Mouse (Mus musculus) thymus, postnatal 4 days (tissue): ENCODE results near the gene Csrp1.

Source experiments
- DNase-seq: peaks from one replicate; pipeline ENCODE4 v3.0.0; 2021

Csrp1 gene

DNA sequence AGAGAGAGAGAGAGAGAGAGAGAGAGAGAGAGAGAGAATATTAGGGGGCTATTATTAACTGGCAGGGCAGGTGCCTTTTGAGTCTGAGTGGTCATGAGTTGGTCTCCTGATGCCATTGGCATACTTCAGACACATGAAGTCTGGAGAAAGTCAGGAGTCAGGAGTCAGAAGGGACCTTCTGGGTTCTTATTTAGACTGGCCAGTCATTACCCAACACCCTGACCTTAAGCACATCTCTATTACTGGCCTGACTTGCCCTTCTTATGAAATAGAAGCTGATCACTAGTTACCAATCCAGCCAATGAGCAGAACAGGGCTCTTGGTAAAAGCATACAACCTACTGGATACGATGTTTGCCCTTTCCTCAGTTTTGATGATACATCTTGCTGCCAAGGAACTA, 57.2 kb downstream of the Csrp1 start:
- DNase-seq: no peak

DNA sequence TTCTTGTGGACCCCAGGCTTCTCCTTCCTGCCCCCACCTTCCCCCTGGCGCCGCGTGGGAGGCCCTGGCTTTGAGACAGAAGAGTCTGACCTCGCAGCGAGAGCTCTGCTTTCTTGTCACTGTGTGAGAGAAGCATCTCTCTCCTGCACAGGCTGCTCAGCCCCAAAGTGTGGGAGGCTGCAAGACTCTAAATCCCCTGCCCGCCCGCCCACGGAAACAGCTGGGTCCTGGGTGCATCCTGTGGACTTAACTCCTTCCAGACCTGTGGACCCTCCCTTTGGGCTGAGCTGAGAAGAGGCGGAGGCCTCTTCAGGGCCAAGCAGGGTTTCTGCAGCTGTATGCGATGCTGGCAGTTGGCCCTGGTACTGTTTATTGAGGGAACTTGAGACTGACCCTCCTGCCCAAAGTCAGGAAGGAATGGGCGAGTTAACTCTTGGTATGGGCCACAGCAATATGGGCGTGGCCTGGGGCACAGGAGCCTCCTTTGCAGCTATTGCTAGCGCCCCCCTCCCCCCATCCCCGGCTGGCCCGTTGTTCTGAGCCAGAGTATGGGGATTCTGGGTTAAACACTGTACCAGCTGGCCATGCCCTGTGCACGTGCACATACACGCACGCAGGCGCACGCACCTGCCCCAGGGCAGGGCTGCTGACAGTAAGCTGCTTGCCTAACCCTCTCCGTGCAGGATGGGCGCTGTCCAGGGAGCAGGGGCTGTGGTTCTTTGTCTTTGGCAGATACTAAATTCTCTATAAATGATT, 59.1 kb downstream of the Csrp1 start, which contains the start of gene Tnni1:
Gene Tnni1, plus strand, starts transcription at position 655 of the 756 bp plus-strand sequence.
- peak; percentile 67 for DNase-seq

GRCm38 (mm10) chr1:135780649-135781048, 60.8 kb downstream of the Csrp1 start:
- DNase-seq: no peak

DNA sequence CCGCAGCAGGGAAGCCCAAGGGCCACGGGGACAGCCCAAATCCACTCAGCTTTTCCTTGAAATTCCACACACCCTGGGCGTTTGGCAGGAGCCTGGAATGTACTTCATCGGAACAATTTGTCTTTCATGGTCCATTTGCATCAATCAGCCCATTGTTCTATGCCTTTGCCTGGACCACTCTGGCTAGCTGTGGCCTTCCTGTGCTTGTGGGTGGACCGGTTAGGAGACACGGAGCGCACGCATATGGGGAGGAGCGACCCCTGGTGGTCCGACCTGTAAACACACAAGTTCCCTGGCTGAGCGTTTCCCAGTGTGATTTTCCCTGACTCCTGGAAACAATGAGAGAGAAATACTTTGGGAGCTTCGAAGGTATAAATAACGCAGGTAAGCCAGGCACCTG, 61.4 kb downstream of the Csrp1 start:
- DNase-seq: peak; percentile 80

- DNase-seq: no peak
Measured at GRCm38 (mm10) chr1:135782816-135783215, 63.0 kb downstream of the Csrp1 start.

DNA sequence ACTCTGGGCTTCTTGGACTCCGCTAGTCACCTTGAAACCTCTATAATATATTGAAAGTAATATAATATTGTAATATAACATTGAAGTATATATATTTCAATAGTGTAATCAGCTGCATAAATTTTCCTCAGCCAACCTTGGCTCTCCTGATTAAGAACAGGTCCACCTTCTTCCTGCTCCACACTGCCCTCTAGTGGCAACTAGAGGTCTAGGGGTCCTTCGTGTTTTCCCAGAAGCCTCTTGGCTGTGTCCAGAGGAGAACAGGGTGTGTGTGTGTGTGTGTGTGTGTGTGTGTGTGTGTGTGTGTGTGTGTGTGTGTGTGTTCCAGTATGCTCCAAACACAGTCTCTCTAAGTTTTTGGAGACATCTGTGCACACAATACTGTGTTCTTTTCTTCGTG, 67.9 kb downstream of the Csrp1 start:
- DNase-seq: peak; percentile 87

GRCm38 (mm10) chr1:135788708-135789107, 68.8 kb downstream of the Csrp1 start:
- peak; percentile 78 for DNase-seq

DNA sequence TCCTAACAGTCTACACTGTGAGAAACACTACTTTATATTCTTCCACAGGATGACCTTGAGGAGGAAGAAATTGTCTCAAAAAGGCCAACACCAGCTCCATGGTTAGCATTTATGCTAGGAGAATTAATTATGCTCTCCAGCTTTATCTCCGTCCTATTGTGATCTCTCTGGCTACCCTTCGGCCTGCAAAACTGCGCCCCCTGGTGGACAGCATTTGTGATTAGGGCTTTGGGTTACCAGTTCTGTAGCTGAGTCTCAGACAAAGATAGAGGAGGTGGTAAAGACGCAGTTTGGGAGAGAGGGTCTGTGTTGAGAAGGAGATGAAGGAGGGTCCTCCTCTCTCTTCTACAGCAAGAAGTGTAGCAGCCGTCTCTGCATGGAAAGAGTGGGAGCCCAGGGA, 70.0 kb downstream of the Csrp1 start:
- peak; percentile 93 for DNase-seq

DNA sequence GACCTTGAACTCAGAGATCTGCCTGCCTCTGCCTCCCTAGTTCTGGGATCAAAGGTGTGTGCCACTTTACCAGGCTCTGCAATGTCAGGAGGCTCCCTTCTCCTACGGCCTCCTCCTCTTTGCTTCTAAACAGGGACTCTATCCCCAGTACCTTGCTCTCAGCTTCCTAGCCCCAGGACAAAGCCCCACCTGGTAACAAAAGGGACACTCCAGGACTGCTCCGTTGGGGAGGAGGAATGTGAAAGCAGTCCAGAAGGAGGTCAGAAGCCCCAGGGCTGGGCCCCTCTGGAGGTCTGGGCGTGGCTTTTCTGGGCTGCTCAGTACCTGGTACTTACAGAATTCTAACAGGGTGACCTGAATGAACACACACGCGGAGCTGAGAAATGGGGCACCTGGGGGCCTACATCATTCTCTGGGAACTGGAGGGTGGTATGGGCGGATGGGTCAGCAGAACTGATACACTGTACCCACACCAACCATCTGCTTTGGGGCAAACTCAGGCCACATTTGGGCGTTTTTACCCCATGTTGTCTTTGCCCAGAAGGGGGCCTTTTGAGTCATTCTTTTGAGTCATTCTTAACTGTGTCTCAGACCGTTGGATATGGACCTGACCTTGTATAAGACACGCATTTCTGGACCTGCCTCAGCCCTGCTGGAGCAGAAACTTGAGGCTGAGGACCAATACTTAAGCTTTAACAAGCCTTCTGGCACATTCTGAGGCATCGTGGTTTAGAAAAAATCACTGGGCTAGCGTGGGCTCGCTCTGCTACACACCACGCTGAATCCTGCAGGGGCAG, 72.5 kb downstream of the Csrp1 start:
- DNase-seq: no peak

GRCm38 (mm10) chr1:135793370-135794215, 73.7 kb downstream of the Csrp1 start:
- peak; percentile 59 for DNase-seq

DNA sequence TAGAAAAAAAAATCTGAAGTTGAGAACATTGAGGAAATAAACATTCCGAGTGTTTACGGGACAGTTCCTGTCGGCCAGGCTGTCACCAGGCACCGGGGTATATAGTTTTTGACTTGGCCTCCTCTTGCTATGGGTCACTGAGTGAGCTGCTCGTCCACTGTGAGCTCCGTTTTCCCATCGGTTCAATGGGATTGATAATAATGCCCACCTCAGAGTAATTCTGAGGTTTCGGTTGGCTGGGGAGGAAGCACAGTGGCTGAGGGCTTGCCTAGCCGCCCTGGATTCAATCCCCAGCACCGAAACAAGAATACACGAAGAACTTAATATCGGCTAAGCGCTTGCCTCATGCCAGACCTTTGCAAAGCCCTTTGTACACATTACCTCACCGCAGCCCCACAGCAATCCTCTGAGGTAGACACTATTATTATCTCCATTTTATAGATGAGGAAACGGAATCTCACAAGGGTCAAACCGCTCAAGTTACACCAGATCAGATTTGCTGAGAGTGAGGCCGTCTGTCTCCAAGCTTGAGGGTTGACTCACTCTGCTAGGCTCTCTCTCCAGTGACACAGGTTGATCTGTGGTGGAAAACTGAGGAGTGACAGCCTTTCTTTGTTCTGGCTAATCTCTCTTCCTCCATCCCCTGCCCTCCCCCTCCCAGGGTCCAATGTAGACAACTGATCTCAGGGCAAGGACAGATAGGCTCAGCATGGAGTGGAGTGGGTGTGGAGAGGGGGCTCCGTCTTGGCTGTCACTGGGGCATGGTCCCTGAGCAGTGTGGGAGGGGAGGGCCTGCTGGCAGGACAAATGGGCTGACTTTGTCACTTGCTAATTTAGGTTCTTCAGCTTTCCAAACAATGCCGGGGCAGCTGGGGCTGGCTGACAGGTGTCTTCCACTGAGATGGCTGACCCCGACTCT, 74.6 kb downstream of the Csrp1 start:
- DNase-seq: no peak

DNA sequence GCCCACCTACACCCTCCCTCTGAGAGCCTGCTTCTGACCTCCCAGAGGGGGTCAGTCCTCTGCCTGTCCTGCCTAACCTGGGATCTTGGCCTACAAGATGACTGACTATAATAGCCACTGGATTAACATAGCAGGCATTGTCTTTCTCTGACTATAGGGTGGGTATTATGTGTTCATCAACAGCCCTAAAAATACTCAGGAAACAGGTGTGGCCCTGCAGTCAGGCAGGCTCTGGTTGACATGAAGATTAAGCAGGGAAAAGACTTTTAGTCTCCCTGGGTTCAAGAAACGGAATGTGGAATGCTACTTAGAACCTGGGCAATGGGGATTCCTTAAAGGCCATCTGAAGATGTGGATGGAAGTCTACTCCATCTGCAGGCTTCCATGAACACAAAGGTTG, 78.6 kb downstream of the Csrp1 start:
- no peak for DNase-seq

DNA sequence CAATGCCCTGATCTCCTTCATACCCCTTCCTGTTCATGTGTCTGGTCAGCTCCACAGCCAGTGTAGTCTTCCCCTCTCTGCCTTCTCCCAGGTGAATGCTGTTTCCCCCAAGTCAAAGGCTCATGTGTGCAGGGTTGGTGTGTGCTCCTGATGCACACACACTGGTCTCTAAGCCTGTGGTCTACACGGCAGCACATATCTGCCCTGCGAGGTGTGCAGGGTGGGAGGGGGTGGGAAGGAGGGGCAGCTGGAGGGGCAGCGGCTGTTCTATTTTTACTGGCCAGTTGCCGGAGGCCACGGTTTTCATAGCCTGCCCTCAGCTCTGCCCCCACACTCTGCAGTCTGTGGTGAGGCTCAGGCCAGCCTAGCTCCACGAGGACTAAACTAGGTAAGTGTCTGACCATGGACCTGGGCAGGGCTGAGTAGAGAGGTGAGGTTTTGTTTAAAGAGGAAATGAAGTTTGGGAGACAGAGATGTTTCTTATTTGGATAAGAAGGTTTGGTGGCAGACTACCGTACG, 79.3 kb downstream of the Csrp1 start:
- DNase-seq: no peak

DNA sequence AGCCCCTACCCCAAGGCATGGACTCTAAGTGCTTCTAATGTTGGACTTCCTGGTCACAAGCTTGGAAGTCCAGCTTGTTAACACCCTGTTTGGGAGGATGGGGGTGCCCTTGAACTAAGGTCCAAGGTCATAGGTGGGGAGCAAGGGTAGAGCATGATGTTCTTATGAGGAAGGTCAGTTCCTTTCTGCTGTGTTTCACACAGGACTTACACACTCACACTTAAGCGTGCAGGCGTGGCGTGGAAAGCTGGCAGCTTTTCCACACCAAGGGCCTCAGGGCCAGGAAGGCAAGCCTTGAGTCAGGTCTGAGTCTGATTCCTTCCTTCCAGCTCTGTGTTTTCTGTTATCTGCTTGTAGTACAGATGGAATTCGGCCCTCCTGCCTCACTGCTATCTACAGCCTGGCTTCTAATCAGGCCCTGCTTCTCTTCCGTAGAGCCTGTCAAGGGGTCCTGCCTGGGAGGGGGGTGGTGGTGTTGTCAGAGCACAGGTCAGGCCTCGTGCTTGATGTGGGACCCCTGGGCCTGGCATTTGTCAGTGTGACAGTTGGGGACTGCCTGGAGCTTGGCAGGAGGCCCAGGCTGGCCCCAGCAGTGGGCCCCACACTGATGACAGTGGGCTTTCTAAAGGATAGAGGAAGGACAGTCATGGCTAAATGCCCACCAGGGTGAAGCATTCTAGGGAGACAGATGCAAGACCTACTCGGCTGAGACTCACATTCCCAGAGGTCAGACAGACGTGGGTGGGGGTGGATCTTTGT, 80.5 kb downstream of the Csrp1 start:
- DNase-seq: no peak
